Mouse (Mus musculus): Measurements from ENCODE around the gene Ctsm.

GRCm38 (mm10) chr13:61570027-61570426 lies 28.4 kb upstream of the Ctsm start, which contains the start of gene Cts3:
- TF ChIP-seq CTCF (IDR thresholded peaks at IDR 0.05; ENCODE audit: low read depth, low read length): no peak
- TF ChIP-seq POLR2A (IDR thresholded peaks at IDR 0.05; ENCODE audit: insufficient read depth, low read length): no peak
- TF ChIP-seq EP300 (IDR thresholded peaks at IDR 0.05; ENCODE audit: insufficient read depth, low read depth, low read length): no peak
